In genomic region chr15:27996750-27997149, GRCm38 (mm10) we compare ENCODE assay signal across 17 mouse cellular contexts. TPM values are rescaled to one million over a fixed set of nuclear protein-coding genes. Genes with fewer than 3 reads are reported as not detected.
DNase-seq lines count a peak whose midpoint lies in the region; ATAC-seq and TF ChIP-seq lines count a peak whose summit lies in the region.
"Had no signal": no experiment of that assay in that cellular context is flagged by ENCODE, and none has a peak within 500 bp of the region (broad histone marks: within the 10 kb centered on the region; RNA-seq: fewer than 3 reads in every experiment).

No protein-coding gene starts in this region.

- no peak for ATAC-seq in heart, embryonic 15.5 days (replicated peaks; ENCODE audit: insufficient number of reproducible peaks, insufficient read depth, low FRiP score, low read depth)
- no peak for ATAC-seq in monocyte, adult 5-6 weeks (replicated peaks; ENCODE audit: insufficient number of reproducible peaks, low FRiP score, low TSS enrichment, poor library complexity, severe bottlenecking)
- no peak for ATAC-seq in forebrain, postnatal 0 days
- ATAC-seq: intestine, embryonic 15.5 days; liver, embryonic 12.5 days had no signal

- WGBS in heart, embryonic 15.5 days, result 71% methylated on average over 4 of the region's 4 CpGs
- WGBS in forebrain, postnatal 0 days, result 71% methylated on average over 4 of the region's 4 CpGs

- H3K27me3 ChIP-seq in heart, embryonic 15.5 days, result no peaks in the 10 kb centered on the region
- no peaks in the 10 kb centered on the region for H3K27me3 ChIP-seq in forebrain, postnatal 0 days (ENCODE audit: insufficient read depth, low read length)
- H3K27me3 ChIP-seq: embryonic facial prominence, embryonic 12.5 days; intestine, embryonic 15.5 days; liver, embryonic 12.5 days had no signal

- intact Hi-C loops in heart, postnatal 25 days (cut with DNase I), result no loop called here

- no peaks in the 10 kb centered on the region for H3K9me3 ChIP-seq in heart, embryonic 15.5 days (replicated peaks)
- no peaks in the 10 kb centered on the region for H3K9me3 ChIP-seq in forebrain, postnatal 0 days (ENCODE audit: low read length)
- H3K9me3 ChIP-seq: embryonic facial prominence, embryonic 12.5 days; forebrain, embryonic 12.5 days; intestine, embryonic 15.5 days; limb, embryonic 13.5 days; liver, embryonic 12.5 days had no signal

- no peak for TF ChIP-seq CTCF in forebrain, postnatal 0 days (IDR thresholded peaks at IDR 0.05; ENCODE audit: low read depth)

- no peak overlapping the region for H3K4me3 ChIP-seq in heart, embryonic 15.5 days
- H3K4me3 ChIP-seq in forebrain, postnatal 0 days (ENCODE audit: low read depth, low read length), result no peak overlapping the region
- H3K4me3 ChIP-seq: embryonic facial prominence, embryonic 12.5 days; erythroblast, embryonic 14.5 days; forebrain, embryonic 12.5 days; intestine, embryonic 15.5 days; layer of hippocampus, adult 2 months; limb, embryonic 13.5 days; liver, embryonic 12.5 days; midbrain, embryonic 10.5 days had no signal

- no peak for DNase-seq in heart, postnatal 25 days (ENCODE audit: low spot score)
- DNase-seq in cerebellum, adult 11 months, result peak; percentile 56
- DNase-seq in cerebellum, adult 18-20 months, result peak; percentile 59 to 72
- peak; percentile 57 to 77 for DNase-seq in cerebellum, postnatal 14 days
- DNase-seq in forebrain, postnatal 0 days, result no peak
- DNase-seq: thymus, adult 18-20 months; thymus, postnatal 4 days had no signal

- no peaks in the 10 kb centered on the region for H3K36me3 ChIP-seq in heart, embryonic 15.5 days
- H3K36me3 ChIP-seq in forebrain, postnatal 0 days (ENCODE audit: insufficient read depth), result no peaks in the 10 kb centered on the region
- H3K36me3 ChIP-seq: embryonic facial prominence, embryonic 12.5 days; intestine, embryonic 15.5 days; liver, embryonic 12.5 days had no signal

- peaks cover 81% of the 10 kb centered on the region for H3K4me1 ChIP-seq in heart, embryonic 15.5 days (replicated peaks)
- H3K4me1 ChIP-seq in forebrain, postnatal 0 days (ENCODE audit: insufficient read depth), result peaks cover 26% of the 10 kb centered on the region

- 0 out of 2 replicates have a peak overlapping the region, but pooled peaks have one; percentile 21 for H3K4me2 ChIP-seq in heart, embryonic 15.5 days
- H3K4me2 ChIP-seq in forebrain, postnatal 0 days (ENCODE audit: low read depth), result no peak overlapping the region
- H3K4me2 ChIP-seq: embryonic facial prominence, embryonic 12.5 days; forebrain, embryonic 12.5 days; intestine, embryonic 15.5 days; liver, embryonic 12.5 days had no signal

- peak overlapping the region; percentile 77 for H3K27ac ChIP-seq in heart, embryonic 15.5 days
- H3K27ac ChIP-seq in forebrain, postnatal 0 days (ENCODE audit: low read depth, low read length), result no peak overlapping the region
- H3K27ac ChIP-seq: embryonic facial prominence, embryonic 12.5 days; forebrain, embryonic 12.5 days; intestine, embryonic 15.5 days; liver, embryonic 12.5 days; midbrain, embryonic 10.5 days had no signal

- no peak overlapping the region for H3K9ac ChIP-seq in heart, embryonic 15.5 days
- no peak overlapping the region for H3K9ac ChIP-seq in forebrain, postnatal 0 days
- H3K9ac ChIP-seq: embryonic facial prominence, embryonic 12.5 days; forebrain, embryonic 12.5 days; intestine, embryonic 15.5 days; limb, embryonic 13.5 days; liver, embryonic 12.5 days had no signal

RNA-seq across cellular contexts. Expression of gene Trio, which starts 28.9 kb away (rescaled TPM):
- polyA plus RNA-seq in heart, embryonic 15.5 days (2015; fragmentation: Nextera tagmentation; extraction: Ambion mirVana), result 16.2 and 18.5 TPM in 2 replicates
- 10 to 100 TPM; 42.9 to 43.7 TPM for total RNA-seq in heart, postnatal 25 days (2021)
- 27.7 to 49.9 TPM (median 33.9 TPM) in 3 replicates for total RNA-seq in monocyte, adult 5-6 weeks (2017)
- 206 and 214 TPM in 2 replicates for total RNA-seq in forebrain, postnatal 0 days (2014; rRNA removed)
- 14.1 and 21.9 TPM in 2 replicates for polyA plus RNA-seq in forebrain, postnatal 0 days (2015; fragmentation: Nextera tagmentation; extraction: Ambion mirVana)

Comparison
In these comparisons a context has a peak if more than half of its experiments do, and no peak if none do; other contexts are left out.
1. DNase-seq: peak in cerebellum, adult 11 months (single experiment), cerebellum, adult 18-20 months (2 of 2) and cerebellum, postnatal 14 days (2 of 2); none in heart, postnatal 25 days (single experiment) and forebrain, postnatal 0 days (single experiment).